Mouse (Mus musculus) left cerebral cortex, adult 18-20 months (tissue): ENCODE measurements around the gene Rsph1. TPM values are rescaled to one million over a fixed set of nuclear protein-coding genes. Genes with fewer than 3 reads are reported as not detected.

Experiments
- DNase-seq, 2 experiments: peaks; one replicate each; pipeline ENCODE4 v3.0.0; 2021 to 2022; ENCODE audit warnings: low spot score in 2 of 2, mixed read lengths in 1 of 2
- total RNA-seq, 2 experiments: library from RNA; stranded (reverse); gene quantifications; 2 replicates each; pipeline ENCODE4 v1.2.3; 2021

Gene Rsph1
- total RNA-seq, 2 experiments from 2014 or later = 15.4 to 16.8 TPM

GRCm38 (mm10) chr17:31259825-31260224 is 17.4 kb downstream of the Rsph1 start:
- DNase-seq = no peak

- DNase-seq = no peak
Observed at GRCm38 (mm10) chr17:31259145-31259544, 18.0 kb downstream of the Rsph1 start.

- DNase-seq = no peak
Observed at GRCm38 (mm10) chr17:31258310-31258865, 18.8 kb downstream of the Rsph1 start.

- DNase-seq = no peak
Observed at GRCm38 (mm10) chr17:31257898-31258297, 19.3 kb downstream of the Rsph1 start.

GRCm38 (mm10) chr17:31257149-31257548 is 20.0 kb downstream of the Rsph1 start:
- no peak for DNase-seq

- DNase-seq = peak; percentile 80 to 85
Observed at GRCm38 (mm10) chr17:31254463-31254931, 22.7 kb downstream of the Rsph1 start.

- DNase-seq = no peak
Observed at GRCm38 (mm10) chr17:31253951-31254350, 23.2 kb downstream of the Rsph1 start.

- no peak for DNase-seq
Observed at GRCm38 (mm10) chr17:31247144-31247543, 30.0 kb downstream of the Rsph1 start.

- DNase-seq = no peak
Observed at GRCm38 (mm10) chr17:31245321-31245720, 31.9 kb downstream of the Rsph1 start.

GRCm38 (mm10) chr17:31242764-31243163 is 34.4 kb downstream of the Rsph1 start:
- DNase-seq = no peak

GRCm38 (mm10) chr17:31241156-31241555 is 36.0 kb downstream of the Rsph1 start:
- DNase-seq = no peak

GRCm38 (mm10) chr17:31238234-31239020 is 38.8 kb downstream of the Rsph1 start:
- DNase-seq = no peak

GRCm38 (mm10) chr17:31235915-31236314 is 41.3 kb downstream of the Rsph1 start:
- DNase-seq = no peak

- DNase-seq = no peak
Observed at GRCm38 (mm10) chr17:31232251-31233010, 44.8 kb downstream of the Rsph1 start.

GRCm38 (mm10) chr17:31231780-31232179 is 45.4 kb downstream of the Rsph1 start:
- no peak for DNase-seq

- DNase-seq = no peak
Observed at GRCm38 (mm10) chr17:31226931-31227330, 50.3 kb downstream of the Rsph1 start.

GRCm38 (mm10) chr17:31226368-31226767 is 50.8 kb downstream of the Rsph1 start:
- DNase-seq = peak; percentile 4 to 28

GRCm38 (mm10) chr17:31224591-31224990 is 52.6 kb downstream of the Rsph1 start:
- DNase-seq = no peak

- DNase-seq = no peak
Observed at GRCm38 (mm10) chr17:31223835-31224234, 53.3 kb downstream of the Rsph1 start.

- DNase-seq = no peak
Observed at GRCm38 (mm10) chr17:31222810-31223310, 54.3 kb downstream of the Rsph1 start.

- no peak for DNase-seq
Observed at GRCm38 (mm10) chr17:31216068-31216955, 60.9 kb downstream of the Rsph1 start.
